9 mouse cellular contexts compared by ENCODE assay signal in genomic region chr19:53557267-53557936, GRCm38 (mm10). TPM values are rescaled to one million over a fixed set of nuclear protein-coding genes. Genes with fewer than 3 reads are reported as not detected.
A peak's percentile ranks its signal among the peaks of the same experiment; 100 is the strongest.
DNase-seq lines count a peak whose midpoint lies in the region; ATAC-seq lines count a peak whose summit lies in the region.
"Had no signal": no experiment of that assay in that cellular context is flagged by ENCODE, and none has a peak within 500 bp of the region (broad histone marks: within the 10 kb centered on the region; RNA-seq: fewer than 3 reads in every experiment).

No protein-coding gene starts in this region.

- no peak overlapping the region for H3K4me2 ChIP-seq in midbrain, embryonic 11.5 days
- H3K4me2 ChIP-seq in heart, embryonic 14.5 days (ENCODE audit: low read length) = peak overlapping the region; percentile 69
- H3K4me2 ChIP-seq in neural tube, embryonic 13.5 days = peak overlapping the region; percentile 39

- WGBS in midbrain, embryonic 10.5 days = 43% methylated on average over 20 of the region's 20 CpGs
- WGBS in midbrain, embryonic 11.5 days = 36% methylated on average over 20 of the region's 20 CpGs
- whole genome bisulfite sequencing in heart, embryonic 14.5 days = 19% methylated on average over 20 of the region's 20 CpGs
- 27% methylated on average over 20 of the region's 20 CpGs for WGBS in neural tube, embryonic 13.5 days

- H3K4me1 ChIP-seq in midbrain, embryonic 10.5 days = peaks cover 16% of the 10 kb centered on the region
- H3K4me1 ChIP-seq in midbrain, embryonic 11.5 days (ENCODE audit: control insufficient read depth, insufficient read depth, low read length) = no peaks in the 10 kb centered on the region
- peaks cover 10 to 19% of the 10 kb centered on the region in 2 experiments for H3K4me1 ChIP-seq in heart, embryonic 14.5 days (ENCODE audit: control insufficient read depth in 2 of 2, insufficient read depth in 2 of 2, low read length in 2 of 2)
- peaks cover 11% of the 10 kb centered on the region for H3K4me1 ChIP-seq in neural tube, embryonic 13.5 days (replicated peaks)

- peak; percentile 20 for DNase-seq in midbrain, embryonic 10.5 days (ENCODE audit: low spot score)
- DNase-seq in midbrain, embryonic 11.5 days (ENCODE audit: low spot score, missing footprints) = no peak
- peak; percentile 39 to 60 for DNase-seq in kidney, postnatal 4 days
- DNase-seq in layer of hippocampus, adult 9-11 months = no peak
- no peak for DNase-seq in frontal cortex, adult 2 months (ENCODE audit: extremely low spot score in 1 of 2, low spot score in 1 of 2)

- H3K9me3 ChIP-seq in midbrain, embryonic 10.5 days (replicated peaks) = 0 out of 2 replicates have a peak, but pooled peaks cover 3% of the 10 kb centered on the region
- no peaks in the 10 kb centered on the region for H3K9me3 ChIP-seq in midbrain, embryonic 11.5 days (ENCODE audit: control insufficient read depth, low read length)
- H3K9me3 ChIP-seq in heart, embryonic 14.5 days (ENCODE audit: control insufficient read depth, low read length) = no peaks in the 10 kb centered on the region
- no peaks in the 10 kb centered on the region for H3K9me3 ChIP-seq in neural tube, embryonic 13.5 days

- no peak for ATAC-seq in midbrain, embryonic 11.5 days (ENCODE audit: low FRiP score)
- ATAC-seq in heart, embryonic 14.5 days (ENCODE audit: insufficient number of reproducible peaks, insufficient read depth, low FRiP score, low read depth) = 0 out of 2 replicates have a peak, but pooled peaks have one; percentile 36
- ATAC-seq in neural tube, embryonic 13.5 days (ENCODE audit: low read depth) = peak; percentile 19; the same call in 1 of the 2 replicates
- no peak; the same call in 1 of the 2 replicates for ATAC-seq in cerebellum, adult (ENCODE audit: insufficient number of reproducible peaks, low FRiP score, low TSS enrichment)

- H3K4me3 ChIP-seq in midbrain, embryonic 10.5 days = peak overlapping the region; percentile 24
- H3K4me3 ChIP-seq in midbrain, embryonic 11.5 days (ENCODE audit: low read depth, low read length) = no peak overlapping the region
- peak overlapping the region; percentile 22 to 26 for H3K4me3 ChIP-seq in heart, embryonic 14.5 days (ENCODE audit: control insufficient read depth in 1 of 2, insufficient read depth in 1 of 2, low read depth in 1 of 2, low read length in 2 of 2)
- no peak overlapping the region for H3K4me3 ChIP-seq in neural tube, embryonic 13.5 days

- H3K27me3 ChIP-seq in midbrain, embryonic 10.5 days (ENCODE audit: low read depth, poor library complexity, severe bottlenecking) = no peaks in the 10 kb centered on the region
- H3K27me3 ChIP-seq in midbrain, embryonic 11.5 days (ENCODE audit: control insufficient read depth, insufficient read depth, low read length) = no peaks in the 10 kb centered on the region
- no peaks in the 10 kb centered on the region for H3K27me3 ChIP-seq in heart, embryonic 14.5 days (ENCODE audit: control insufficient read depth, insufficient read depth, low read length)
- H3K27me3 ChIP-seq in neural tube, embryonic 13.5 days = no peaks in the 10 kb centered on the region

- H3K9ac ChIP-seq in midbrain, embryonic 11.5 days (ENCODE audit: low read length) = no peak overlapping the region
- H3K9ac ChIP-seq in heart, embryonic 14.5 days (ENCODE audit: low read length) = peak overlapping the region; percentile 66
- no peak overlapping the region for H3K9ac ChIP-seq in neural tube, embryonic 13.5 days

- peak overlapping the region; percentile 17; the same call in 1 of the 2 replicates for H3K27ac ChIP-seq in midbrain, embryonic 10.5 days (replicated peaks)
- no peak overlapping the region for H3K27ac ChIP-seq in midbrain, embryonic 11.5 days (ENCODE audit: low read depth, low read length)
- H3K27ac ChIP-seq in heart, embryonic 14.5 days (replicated peaks in 1 of 2; ENCODE audit: control insufficient read depth in 1 of 2, insufficient read depth in 1 of 2, low read depth in 2 of 2, low read length in 2 of 2) = no peak overlapping the region
- H3K27ac ChIP-seq in neural tube, embryonic 13.5 days (replicated peaks) = no peak overlapping the region
- H3K27ac ChIP-seq: macrophage had no signal

- no peaks in the 10 kb centered on the region for H3K36me3 ChIP-seq in midbrain, embryonic 10.5 days
- no peaks in the 10 kb centered on the region for H3K36me3 ChIP-seq in midbrain, embryonic 11.5 days (ENCODE audit: control insufficient read depth, insufficient read depth, low read length)
- no peaks in the 10 kb centered on the region for H3K36me3 ChIP-seq in heart, embryonic 14.5 days (ENCODE audit: control insufficient read depth, insufficient read depth, low read length)
- no peaks in the 10 kb centered on the region for H3K36me3 ChIP-seq in neural tube, embryonic 13.5 days

RNA-seq across cellular contexts. Expression of gene Dusp5, which starts 28.5 kb away (rescaled TPM):
- polyA plus RNA-seq in midbrain, embryonic 10.5 days (2016; fragmentation: Nextera tagmentation; extraction: Ambion mirVana) = 4.0 and 6.3 TPM in 2 replicates
- polyA plus RNA-seq in midbrain, embryonic 11.5 days (2014; fragmentation: Nextera tagmentation; extraction: Ambion mirVana) = 1.9 and 2.9 TPM in 2 replicates
- 6.7 and 7.4 TPM in 2 replicates for polyA plus RNA-seq in heart, embryonic 14.5 days (2014; fragmentation: Nextera tagmentation; extraction: Ambion mirVana)
- 2.7 TPM in 2 replicates for polyA plus RNA-seq in neural tube, embryonic 13.5 days (2015; fragmentation: Nextera tagmentation; extraction: Ambion mirVana)
- 20.1 and 31.8 TPM in 2 replicates for polyA plus RNA-seq in frontal cortex, adult 2 months (2012; rRNA removed)

RNA-seq across cellular contexts. Expression of gene Nutf2-ps1, which starts 31.5 kb away (rescaled TPM):
- 609 and 658 TPM in 2 replicates for polyA plus RNA-seq in midbrain, embryonic 10.5 days (2016; fragmentation: Nextera tagmentation; extraction: Ambion mirVana)
- 516 and 544 TPM in 2 replicates for polyA plus RNA-seq in midbrain, embryonic 11.5 days (2014; fragmentation: Nextera tagmentation; extraction: Ambion mirVana)
- polyA plus RNA-seq in heart, embryonic 14.5 days (2014; fragmentation: Nextera tagmentation; extraction: Ambion mirVana) = 276 and 280 TPM in 2 replicates
- 295 and 317 TPM in 2 replicates for polyA plus RNA-seq in neural tube, embryonic 13.5 days (2015; fragmentation: Nextera tagmentation; extraction: Ambion mirVana)
- 25.4 and 28.4 TPM in 2 replicates for polyA plus RNA-seq in frontal cortex, adult 2 months (2012; rRNA removed)

RNA-seq across cellular contexts. Expression of gene Smc3, which starts 42.8 kb away (rescaled TPM):
- 74.3 and 76.9 TPM in 2 replicates for polyA plus RNA-seq in midbrain, embryonic 10.5 days (2016; fragmentation: Nextera tagmentation; extraction: Ambion mirVana)
- polyA plus RNA-seq in midbrain, embryonic 11.5 days (2014; fragmentation: Nextera tagmentation; extraction: Ambion mirVana) = 95.1 and 102 TPM in 2 replicates
- polyA plus RNA-seq in heart, embryonic 14.5 days (2014; fragmentation: Nextera tagmentation; extraction: Ambion mirVana) = 37.0 and 38.5 TPM in 2 replicates
- polyA plus RNA-seq in neural tube, embryonic 13.5 days (2015; fragmentation: Nextera tagmentation; extraction: Ambion mirVana) = 60.4 and 69.3 TPM in 2 replicates
- polyA plus RNA-seq in frontal cortex, adult 2 months (2012; rRNA removed) = 33.8 and 37.6 TPM in 2 replicates

Comparison
In these comparisons a context has a peak if more than half of its experiments do, and no peak if none do; other contexts are left out.
1. DNase-seq: peak in midbrain, embryonic 10.5 days (single experiment) and kidney, postnatal 4 days (2 of 2); none in midbrain, embryonic 11.5 days (single experiment), layer of hippocampus, adult 9-11 months (single experiment) and frontal cortex, adult 2 months (0 of 2).
2. H3K4me3 ChIP-seq: peak in midbrain, embryonic 10.5 days (single experiment) and heart, embryonic 14.5 days (2 of 2); none in midbrain, embryonic 11.5 days (single experiment) and neural tube, embryonic 13.5 days (single experiment).
3. ATAC-seq: peak in heart, embryonic 14.5 days (single experiment) and neural tube, embryonic 13.5 days (single experiment); none in midbrain, embryonic 11.5 days (single experiment) and cerebellum, adult (single experiment).